Mouse (Mus musculus): Measurements from ENCODE around the gene Olfr761.
"Not testable (repeated sequence)": the region's sequence is repeated elsewhere in the genome, so short reads cannot be mapped to it uniquely, and the experiment has no call there.

Gene Olfr761

GRCm38 (mm10) chr17:37952979-37953378, at the start of gene Olfr761:
TSS of gene Olfr761 (minus strand) at chr17:37953079.
- DNase-seq: no peak

GRCm38 (mm10) chr17:37995635-37996307, 42.9 kb upstream of the Olfr761 start:
- DNase-seq: no peak

GRCm38 (mm10) chr17:37990453-37990961, 37.6 kb upstream of the Olfr761 start:
- DNase-seq: no peak

- DNase-seq: no peak
These were observed 20.7 kb upstream of the Olfr761 start for GRCm38 (mm10) chr17:37973591-37973990.

- no peak for DNase-seq
These were observed 32.6 kb downstream of the Olfr761 start, which contains the start of gene Olfr128 for GRCm38 (mm10) chr17:37920248-37920647. TSS of gene Olfr128 (plus strand) at chr17:37920548.

GRCm38 (mm10) chr17:37906821-37907220, 46.1 kb downstream of the Olfr761 start:
- DNase-seq: not testable (repeated sequence)

Measured in kidney, postnatal 25 days (tissue).